Mouse (Mus musculus): ENCODE data around the gene Gm29797.

GRCm38 (mm10) chr2:181693339-181694280, 36.8 kb downstream of the Gm29797 start, which contains the start of gene Rgs19:
- TF ChIP-seq CTCF (IDR thresholded peaks at IDR 0.05; ENCODE audit: borderline replicate concordance, insufficient read depth, low read depth, low read length) (no peak), POLR2A (IDR thresholded peaks at IDR 0.05; ENCODE audit: borderline replicate concordance, insufficient read depth, low read length) (no peak)

Measured in cerebellum, adult 2 months (tissue).